Mouse (Mus musculus): Measurements from ENCODE around the gene Gm42957. TPM values are rescaled to one million over a fixed set of nuclear protein-coding genes. Genes with fewer than 3 reads are reported as not detected.

The Gm42957 gene
- total RNA-seq, 2 experiments from 2014 or later, result 0.28 to 0.34 TPM

GRCm38 (mm10) chr3:96696198-96696765 lies 61.0 kb downstream of the Gm42957 start, which contains the start of gene Pias3:
Gene Pias3, plus strand, starts transcription at chr3:96696384.
- intact Hi-C loops (cut with DNase I), result no loop called here
- DNase-seq (ENCODE audit: low spot score in 2 of 2), result peak; percentile 46 to 62

GRCm38 (mm10) chr3:96696766-96697732 lies 61.8 kb downstream of the Gm42957 start:
- intact Hi-C loops (cut with DNase I), result no loop called here

GRCm38 (mm10) chr3:96698993-96699690 lies 63.9 kb downstream of the Gm42957 start:
- DNase-seq (ENCODE audit: low spot score in 2 of 2), result peak in 1 of 2 experiments; percentile 48
- intact Hi-C loops (cut with DNase I), result no loop called here

More at GRCm38 (mm10) chr3:96696766-96697732, 61.8 kb downstream of the Gm42957 start:
- DNase-seq (ENCODE audit: low spot score in 2 of 2), result peak; percentile 77 to 82

GRCm38 (mm10) chr3:96700376-96700775 lies 65.1 kb downstream of the Gm42957 start:
- DNase-seq (ENCODE audit: low spot score in 2 of 2), result no peak
- intact Hi-C loops (cut with DNase I), result no loop called here

- DNase-seq (ENCODE audit: low spot score in 2 of 2), result no peak
- intact Hi-C loops (cut with DNase I), result no loop called here
Measured at GRCm38 (mm10) chr3:96701003-96701402, 65.7 kb downstream of the Gm42957 start.

Other genes starting within 250 kb of the Gm42957 start
- not detected for gene BC107364, start 183.2 kb upstream of the Gm42957 start, total RNA-seq (2021)
- gene Hfe2, start 110.3 kb upstream of the Gm42957 start, total RNA-seq (2021), result 1 to 10 TPM in 1 of 2 experiments, under 1 TPM in 1; 0.85 to 1.4 TPM
- gene Txnip, start 77.5 kb upstream of the Gm42957 start, total RNA-seq (2021), result 10 to 100 TPM; 18.3 to 18.5 TPM
- gene Gm16253, start 58.5 kb upstream of the Gm42957 start, total RNA-seq (2021), result not detected
- 10 to 100 TPM; 20.7 to 21.2 TPM for gene Polr3gl, start 41.3 kb upstream of the Gm42957 start, total RNA-seq (2021)
- gene Ankrd34a, start 38.8 kb upstream of the Gm42957 start, total RNA-seq (2021), result 10 to 100 TPM; 73.5 to 74.2 TPM
- gene Lix1l, start 34.3 kb upstream of the Gm42957 start, total RNA-seq (2021), result 10 to 100 TPM; 18.6 to 20.5 TPM
- 10 to 100 TPM; 34.2 to 46.3 TPM for gene Rbm8a, start 5.5 kb upstream of the Gm42957 start, total RNA-seq (2021)
- 10 to 100 TPM; 51.6 to 53.3 TPM for gene Pex11b, start 98 bp upstream of the Gm42957 start, total RNA-seq (2021)
- gene Itga10, start 10.1 kb downstream of the Gm42957 start, total RNA-seq (2021), result 1 to 10 TPM; 2.3 to 3.5 TPM
- 1 to 10 TPM; 6.8 to 7.0 TPM for gene Ankrd35, start 34.7 kb downstream of the Gm42957 start, total RNA-seq (2021)
- gene Pias3, start 60.9 kb downstream of the Gm42957 start, total RNA-seq (2021), result 10 to 100 TPM; 23.4 to 24.5 TPM
- gene Nudt17, start 73.1 kb downstream of the Gm42957 start, total RNA-seq (2021), result 10 to 100 TPM in 1 of 2 experiments, 1 to 10 TPM in 1; 7.6 to 10.0 TPM
- 10 to 100 TPM; 25.0 to 27.5 TPM for gene Polr3c, start 92.2 kb downstream of the Gm42957 start, total RNA-seq (2021)
- gene Rnf115, start 92.2 kb downstream of the Gm42957 start, total RNA-seq (2021), result 10 to 100 TPM; 68.8 to 70.2 TPM
- under 1 TPM; 0.50 to 0.53 TPM for gene Pdzk1, start 193.8 kb downstream of the Gm42957 start, total RNA-seq (2021)
- not detected for gene Cd160, start 193.9 kb downstream of the Gm42957 start, total RNA-seq (2021)

All from left cerebral cortex, postnatal 25 days (tissue).